Mouse (Mus musculus) small intestine, adult 2 months (tissue): ENCODE data around the gene Fuom.

Source experiments
- CTCF ChIP-seq: fragments of 200-500 bp; IDR thresholded peaks from 2 replicates; pipeline ENCODE4 v1.5.1; 2012; ENCODE audit warnings: low read depth, mild to moderate bottlenecking, control low read depth, inconsistent platforms, low read length, moderate library complexity, mixed read lengths; ENCODE audit not compliant: insufficient replicate concordance, insufficient read length; ENCODE audit errors: extremely low read depth
- POLR2A ChIP-seq: fragments of 200-500 bp; IDR thresholded peaks from 2 replicates; pipeline ENCODE4 v1.6.1; 2012; ENCODE audit warnings: low read depth, mild to moderate bottlenecking, control low read depth, inconsistent platforms, low read length, moderate library complexity

DNA sequence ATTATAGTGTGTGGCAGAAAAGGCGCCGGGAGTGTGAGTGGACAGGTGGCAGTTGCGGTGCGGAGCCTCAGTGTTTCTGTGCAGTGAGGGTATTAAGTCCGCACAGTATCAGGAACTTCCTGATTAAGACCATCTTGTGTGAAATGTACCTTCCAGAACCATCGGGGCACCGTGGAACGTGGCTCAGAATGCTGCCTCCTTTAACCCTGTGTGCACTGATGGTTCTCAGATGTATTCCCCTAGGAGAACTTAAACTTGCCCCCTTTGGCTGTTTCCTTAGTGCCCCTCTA lies 35.7 kb upstream of the Fuom start:
- no peak for TF ChIP-seq POLR2A
- no peak for TF ChIP-seq CTCF
